Mouse (Mus musculus) neural tube, embryonic 14.5 days (tissue): Measurements from ENCODE around the gene Slc5a10. TPM values are rescaled to one million over a fixed set of nuclear protein-coding genes. Genes with fewer than 3 reads are reported as not detected.
"Not testable (repeated sequence)": the region's sequence is repeated elsewhere in the genome, so short reads cannot be mapped to it uniquely, and the experiment has no call there.

Experiments
- ATAC-seq: fragments of 200-750 bp; cut with Nextera tagmentation; 2 replicates; pipeline ENCODE4 v1.8.0; 2017; ENCODE audit warnings: low read depth, mild to moderate bottlenecking, moderate TSS enrichment, moderate library complexity
- H3K27ac ChIP-seq: fragments of 300-500 bp; sonication (generic); 2 replicates; pipeline ENCODE4 v1.5.1; 2014; ENCODE audit warnings: low read depth, mild to moderate bottlenecking, control low read depth, low read length, moderate library complexity, mixed read lengths
- H3K27me3 ChIP-seq: fragments of 300-500 bp; sonication (generic); 2 replicates; pipeline ENCODE4 v1.6.1; 2014; ENCODE audit warnings: low read length; ENCODE audit not compliant: control insufficient read depth, insufficient read depth
- H3K36me3 ChIP-seq: fragments of 300-500 bp; sonication (generic); 2 replicates; pipeline ENCODE4 v1.6.1; 2014; ENCODE audit warnings: low read length, mixed read lengths; ENCODE audit not compliant: control insufficient read depth, insufficient read depth
- H3K4me1 ChIP-seq: fragments of 300-500 bp; sonication (generic); 2 replicates; pipeline ENCODE4 v1.6.1; 2014; ENCODE audit warnings: low read length; ENCODE audit not compliant: control insufficient read depth, insufficient read depth
- H3K4me2 ChIP-seq: fragments of 300-500 bp; sonication (generic); 2 replicates; pipeline ENCODE4 v1.6.1; 2014; ENCODE audit warnings: mild to moderate bottlenecking, low read depth, low read length, control low read depth
- H3K4me3 ChIP-seq: fragments of 300-500 bp; sonication (generic); 2 replicates; pipeline ENCODE4 v1.5.1; 2014; ENCODE audit warnings: low read depth, low read length, control low read depth, mixed read lengths
- H3K9ac ChIP-seq: fragments of 300-500 bp; sonication (generic); replicated peaks from 2 replicates; pipeline ENCODE4 v1.6.1; 2014; ENCODE audit warnings: low read depth, mild to moderate bottlenecking, control low read depth, low read length, mixed read lengths
- H3K9me3 ChIP-seq: fragments of 300-500 bp; sonication (generic); 2 replicates; pipeline ENCODE4 v1.6.1; 2016; ENCODE audit warnings: low read length; ENCODE audit not compliant: control insufficient read depth
- WGBS: fragments of 180-500 bp; shearing (Covaris S2); extraction: QIAGEN DNeasy Blood & Tissue Kit; methylation state at CpG from one replicate; pipeline ENCODE4 v1.1.7; 2014; 5-methylcytosine and 5-hydroxymethylcytosine counted together
- polyA plus RNA-seq: library from polyadenylated mRNA; unstranded; fragments of >200 nt; fragmentation: Nextera tagmentation; extraction: Ambion mirVana; gene quantifications from 2 replicates; pipeline ENCODE4 v1.2.1, GENCODE M21; 2014

The Slc5a10 gene
- polyA plus RNA-seq, 1 experiment from 2014 or later: not detected

- not testable (repeated sequence) for ATAC-seq, H3K27ac ChIP-seq, H3K4me2 ChIP-seq, H3K9me3 ChIP-seq, H3K36me3 ChIP-seq, H3K4me1 ChIP-seq, H3K27me3 ChIP-seq, H3K4me3 ChIP-seq, H3K9ac ChIP-seq
- WGBS: 95% methylated on average over 3 of the region's 4 CpGs
These were observed 84.3 kb downstream of the Slc5a10 start for GRCm38 (mm10) chr11:61636309-61636708.

- 65% methylated on average over 3 of the region's 3 CpGs for WGBS
- no peak for ATAC-seq
These were observed 91.0 kb downstream of the Slc5a10 start for GRCm38 (mm10) chr11:61629621-61630020.

GRCm38 (mm10) chr11:61626509-61626908, 94.1 kb downstream of the Slc5a10 start:
- Histone ChIP-seq H3K9ac (no peak overlapping the region), H3K4me1 (no peaks in the 10 kb centered on the region), H3K36me3 (no peaks in the 10 kb centered on the region), H3K4me2 (no peak overlapping the region), H3K27ac (no peak overlapping the region), H3K4me3 (no peak overlapping the region), H3K27me3 (no peaks in the 10 kb centered on the region; the same call in 1 of the 2 replicates), H3K9me3 (no peaks in the 10 kb centered on the region)
- WGBS: 94% methylated on average over 1 of the region's 1 CpGs
- ATAC-seq: no peak

More at GRCm38 (mm10) chr11:61629621-61630020, 91.0 kb downstream of the Slc5a10 start:
- H3K4me3 ChIP-seq: no peak overlapping the region
- H3K9me3 ChIP-seq: no peaks in the 10 kb centered on the region
- H3K27ac ChIP-seq: no peak overlapping the region
- H3K9ac ChIP-seq: no peak overlapping the region
- H3K27me3 ChIP-seq: no peaks in the 10 kb centered on the region
- H3K36me3 ChIP-seq: no peaks in the 10 kb centered on the region
- no peaks in the 10 kb centered on the region for H3K4me1 ChIP-seq
- H3K4me2 ChIP-seq: no peak overlapping the region

- no peak overlapping the region for H3K4me2 ChIP-seq
- no peaks in the 10 kb centered on the region; the same call in 1 of the 2 replicates for H3K27me3 ChIP-seq
- H3K9me3 ChIP-seq: no peaks in the 10 kb centered on the region
- 76% methylated on average over 7 of the region's 7 CpGs for WGBS
- H3K36me3 ChIP-seq: no peaks in the 10 kb centered on the region
- no peak for ATAC-seq
- no peak overlapping the region for H3K9ac ChIP-seq
- no peak overlapping the region for H3K27ac ChIP-seq
- no peak overlapping the region for H3K4me3 ChIP-seq
- H3K4me1 ChIP-seq: no peaks in the 10 kb centered on the region
These were observed 95.5 kb downstream of the Slc5a10 start for GRCm38 (mm10) chr11:61625136-61625535.

Other genes with a start within 250 kb of the Slc5a10 start
- gene Mfap4, start 235.4 kb downstream of the Slc5a10 start, polyA plus RNA-seq: 6.1 and 52.7 TPM in 2 replicates
- 52.8 and 65.7 TPM in 2 replicates for gene Mapk7, start 226.4 kb downstream of the Slc5a10 start, polyA plus RNA-seq
- gene B9d1, start 215.7 kb downstream of the Slc5a10 start, polyA plus RNA-seq: 35.6 and 36.9 TPM in 2 replicates
- 69.7 and 74.8 TPM in 2 replicates for gene Epn2, start 141.1 kb downstream of the Slc5a10 start, polyA plus RNA-seq
- 4.7 and 11.7 TPM in 2 replicates for gene Grap, start 67.6 kb downstream of the Slc5a10 start, polyA plus RNA-seq
- 0.15 and 0.23 TPM in 2 replicates for gene Fam83g, start 36.7 kb downstream of the Slc5a10 start, polyA plus RNA-seq
- gene Prpsap2, start 41.3 kb upstream of the Slc5a10 start, polyA plus RNA-seq: 41.6 and 46.4 TPM in 2 replicates
- 52.0 and 63.2 TPM in 2 replicates for gene Ulk2, start 134.2 kb upstream of the Slc5a10 start, polyA plus RNA-seq
- gene Akap10, start 209.4 kb upstream of the Slc5a10 start, polyA plus RNA-seq: 13.7 and 16.9 TPM in 2 replicates
- 10.0 and 15.0 TPM in 2 replicates for gene Specc1, start 235.9 kb upstream of the Slc5a10 start, polyA plus RNA-seq